Mouse (Mus musculus): Measurements from ENCODE around the gene Hapln2.

DNA sequence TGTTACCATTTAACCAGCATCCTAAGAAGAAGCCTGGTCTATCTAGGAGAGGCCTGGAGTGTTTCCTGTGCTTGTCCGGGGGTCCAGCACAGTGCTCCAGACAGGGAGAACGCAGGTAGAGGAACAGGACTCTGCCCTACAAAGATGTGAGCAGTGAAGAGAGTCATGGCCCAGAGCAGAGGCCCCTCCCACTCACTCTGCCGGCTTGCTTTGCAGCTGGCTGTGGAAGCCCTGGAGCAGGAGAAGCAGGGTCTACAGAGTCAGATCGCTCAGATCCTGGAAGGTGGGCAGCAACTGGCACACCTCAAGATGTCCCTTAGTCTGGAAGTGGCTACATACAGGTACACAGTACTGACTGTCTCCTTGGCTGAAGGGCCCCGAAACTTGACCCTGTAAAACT, 54.6 kb downstream of the Hapln2 start:
- TF ChIP-seq JUND (IDR thresholded peaks at IDR 0.05; ENCODE audit: low read depth, low read length) (no peak), ZNF384 (IDR thresholded peaks at IDR 0.05; ENCODE audit: low read depth, low read length) (no peak), CTCF (IDR thresholded peaks at IDR 0.05 in 2 of 3, conservative IDR thresholded peaks at IDR 0.05 in 1 of 3; ENCODE audit: control insufficient read depth in 1 of 3, insufficient read depth in 1 of 3, low read depth in 2 of 3, low read length in 3 of 3, poor library complexity in 1 of 3, severe bottlenecking in 1 of 3) (no peak), POLR2A (IDR thresholded peaks at IDR 0.05; ENCODE audit: control insufficient read depth in 1 of 2, insufficient read depth in 1 of 2, low read depth in 1 of 2, low read length in 2 of 2, poor library complexity in 1 of 2) (no peak), ZC3H11A (IDR thresholded peaks at IDR 0.05; ENCODE audit: low read depth, low read length) (no peak)
